Mouse (Mus musculus) T-helper 2 cell (primary cell): ENCODE measurements at regions not wholly inside any gene's neighbourhood (a gene's known extent, or its start where the extent isn't known, plus 50 kb on each side); places are given as distances from the start of the nearest gene placed in this dataset.

Source experiments
- in situ Hi-C: fragments of 300-600 bp; cut with MboI, MseI; formaldehyde crosslinking; loops from one replicate; pipeline ENCODE4 v1.15.1; 2025; ENCODE audit warnings: high pct_unique_total_duplicates

DNA sequence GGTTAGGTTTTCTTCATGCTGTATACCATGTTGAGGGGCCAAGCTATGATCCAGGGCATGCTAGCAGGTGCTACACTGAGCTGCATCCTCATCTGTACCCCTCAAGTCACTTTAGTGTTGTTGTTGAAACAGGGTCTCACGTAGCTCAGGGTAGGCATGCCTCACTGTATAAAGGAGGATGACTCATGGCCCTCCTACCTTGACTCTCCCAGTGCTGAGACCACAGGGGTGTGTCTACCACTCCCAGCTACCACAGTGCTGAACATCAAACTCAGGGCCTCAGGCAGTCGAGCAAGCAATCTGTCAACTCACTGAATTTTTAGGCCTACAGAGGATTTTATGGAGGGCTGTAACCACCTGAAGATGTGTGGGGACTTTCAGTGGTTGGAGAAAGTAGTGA, 258.5 kb downstream of the Ankrd50 start:
- in situ Hi-C loops: no loop called here

- in situ Hi-C loops: no loop called here
These were observed 262.8 kb downstream of the Ankrd50 start for GRCm38 (mm10) chr3:38221834-38222215.

DNA sequence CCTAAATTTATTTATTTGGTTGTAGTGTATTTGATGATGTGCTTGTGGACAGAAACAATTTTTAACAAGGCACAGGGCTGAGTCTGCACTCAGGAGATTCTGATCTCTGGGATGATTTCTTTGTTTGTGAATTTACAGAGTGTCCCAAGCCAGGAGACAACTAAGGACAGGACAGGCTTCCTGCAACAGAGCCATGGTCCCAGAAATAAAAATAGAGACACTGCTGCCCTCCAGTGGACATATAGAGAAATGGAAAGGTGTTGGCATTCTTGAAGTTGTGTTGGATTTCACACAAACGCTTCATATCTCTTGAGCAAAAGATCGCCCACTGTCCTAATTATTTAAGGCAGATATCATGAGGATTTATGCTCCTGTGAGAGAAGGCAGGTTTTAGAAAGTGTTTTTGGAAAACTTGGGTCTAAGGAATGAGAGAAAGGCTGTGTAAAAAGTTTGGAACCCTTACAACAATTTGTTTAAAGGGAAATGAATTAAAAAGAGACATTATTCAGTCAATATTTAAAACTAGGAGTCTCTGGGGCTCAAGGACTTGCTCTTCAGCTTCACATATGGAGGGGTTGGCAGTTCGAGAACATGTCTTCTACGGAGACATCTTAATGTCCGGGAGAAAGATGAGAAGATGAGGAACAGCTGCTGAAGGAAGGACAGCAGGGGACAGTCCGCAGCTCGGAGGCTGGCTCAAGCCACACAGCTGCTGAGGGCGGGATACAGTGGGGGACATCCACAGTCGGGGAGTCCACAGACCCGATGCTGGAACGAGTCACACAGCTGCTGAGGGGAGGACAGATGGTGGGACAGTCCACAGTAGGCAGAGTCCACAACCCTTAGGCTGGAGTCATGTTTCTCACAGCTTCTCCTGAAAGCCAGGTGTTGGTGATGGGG, 263.5 kb downstream of the Ankrd50 start:
- in situ Hi-C loops: no loop called here

- in situ Hi-C loops: loop anchor here (10.0 kb wide), 1 partner anchor 604 kb away; no protein-coding TSS in a partner anchor
These were observed 275.6 kb downstream of the Ankrd50 start for GRCm38 (mm10) chr3:38209081-38209480.

DNA sequence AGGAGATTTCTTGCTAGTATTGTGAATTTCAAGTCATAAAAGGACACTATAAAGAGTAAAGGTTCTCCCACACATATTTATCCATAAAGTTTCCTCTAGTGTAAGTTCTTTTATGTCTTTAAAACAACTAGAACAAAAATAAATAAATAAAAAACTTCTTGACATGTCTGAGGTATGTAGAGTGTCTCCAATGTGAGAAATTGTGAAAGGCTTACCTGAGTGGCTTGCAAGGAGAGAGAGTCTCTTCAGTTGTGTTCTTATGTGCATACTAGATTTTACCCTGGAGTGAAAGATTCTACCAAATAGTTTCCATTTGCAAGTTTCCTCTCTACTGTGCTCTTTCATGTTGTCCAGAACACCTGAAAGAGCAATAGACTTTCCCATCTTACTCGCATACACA, 276.8 kb downstream of the Ankrd50 start:
- in situ Hi-C loops: loop anchor here (10.0 kb wide), 1 partner anchor 603 kb away; no protein-coding TSS in a partner anchor

DNA sequence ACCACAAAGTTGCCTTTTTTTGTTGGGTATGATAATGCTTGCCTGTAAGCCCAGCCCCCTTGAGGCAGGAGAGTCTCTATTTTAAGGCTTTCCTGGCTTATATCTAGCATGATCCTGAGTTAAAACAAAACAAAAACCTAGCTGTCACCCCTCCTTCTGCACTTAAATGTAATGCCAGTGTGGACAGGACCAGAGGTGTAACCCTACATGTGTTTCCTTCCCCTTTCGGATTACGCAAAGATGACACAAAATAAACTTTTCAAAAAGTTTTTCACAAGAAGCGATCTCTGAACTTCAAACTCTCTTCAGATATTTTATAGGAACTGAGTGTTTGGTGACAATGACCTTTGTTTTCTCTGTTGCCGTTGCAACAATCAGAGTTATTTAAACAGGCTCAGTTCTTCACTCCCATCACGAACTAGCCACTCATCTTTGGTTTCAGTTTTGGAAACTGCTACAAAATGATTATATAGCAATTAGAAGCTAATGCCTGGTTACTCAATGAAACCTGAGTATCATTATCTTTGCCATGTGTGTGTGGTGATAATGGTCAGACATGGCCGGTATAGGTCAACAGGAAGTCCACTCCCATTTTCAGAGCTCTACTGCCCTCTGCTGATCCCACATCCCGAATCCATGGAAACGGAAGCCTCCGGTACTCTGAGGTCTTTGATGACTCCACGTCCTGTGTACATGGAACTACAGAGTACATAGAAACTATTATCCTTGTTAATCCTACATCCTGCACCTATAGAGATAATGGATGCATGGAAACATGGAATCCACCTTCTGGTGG, 282.6 kb downstream of the Ankrd50 start:
- in situ Hi-C loops: loop anchor here (10.0 kb wide), 1 partner anchor 597 kb away; no protein-coding TSS in a partner anchor

GRCm38 (mm10) chr3:38194001-38194400, 290.6 kb downstream of the Ankrd50 start:
- in situ Hi-C loops: no loop called here

DNA sequence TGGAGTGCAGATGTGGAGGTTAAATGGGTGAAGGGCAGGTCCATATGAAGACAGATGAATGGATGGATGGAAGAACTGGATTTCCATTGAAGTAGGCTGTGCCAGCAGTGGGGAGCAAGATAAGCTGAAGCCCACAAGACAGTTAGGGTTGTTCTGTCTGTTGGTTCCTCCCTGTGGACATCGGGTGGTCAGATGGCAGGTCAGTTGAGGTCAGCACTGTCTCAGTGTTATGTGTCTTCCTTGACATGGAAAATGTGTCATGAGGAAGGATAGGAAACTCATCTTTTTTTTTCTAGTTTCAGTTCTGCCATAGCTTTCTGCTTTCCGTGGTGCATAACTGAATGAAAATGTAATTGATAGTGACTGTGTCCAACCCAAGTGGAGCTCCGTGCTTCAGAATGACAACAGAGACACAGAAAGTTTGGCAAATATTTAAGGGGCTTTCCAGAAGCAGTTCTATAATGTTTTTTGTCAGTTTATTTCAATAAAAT, 297.2 kb downstream of the Ankrd50 start:
- in situ Hi-C loops: no loop called here

- in situ Hi-C loops: no loop called here
These were observed 298.1 kb downstream of the Ankrd50 start for GRCm38 (mm10) chr3:38186503-38186902.

- in situ Hi-C loops: no loop called here
These were observed 306.3 kb downstream of the Ankrd50 start for GRCm38 (mm10) chr3:38178295-38178694.

GRCm38 (mm10) chr3:38175946-38176345, 308.7 kb downstream of the Ankrd50 start:
- in situ Hi-C loops: no loop called here

DNA sequence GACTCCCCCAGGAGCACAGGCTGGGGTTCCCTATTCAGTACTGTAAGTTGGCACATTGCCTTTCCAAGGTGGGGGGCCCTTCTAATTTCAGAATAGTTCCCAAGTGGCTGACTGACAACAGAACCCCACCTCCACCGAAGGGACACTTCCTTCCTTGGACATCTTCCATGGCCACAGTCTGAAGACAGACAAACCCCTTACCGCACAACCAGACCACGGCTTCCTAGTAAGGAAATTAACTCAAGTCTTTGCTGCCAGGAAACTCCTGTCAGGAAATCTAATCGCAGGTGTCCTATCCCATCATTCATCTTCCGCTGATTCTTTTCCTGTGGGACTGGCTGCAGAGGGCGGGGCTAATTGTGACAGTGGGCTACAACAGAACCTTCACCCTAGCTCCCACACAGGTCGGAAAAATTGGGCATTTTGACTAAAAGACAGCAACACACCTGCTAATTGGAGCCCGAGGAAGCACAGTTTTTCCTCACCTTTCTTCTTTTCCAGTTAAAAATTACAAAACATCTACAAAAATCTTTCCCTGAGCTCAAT, 309.8 kb downstream of the Ankrd50 start:
- in situ Hi-C loops: no loop called here

GRCm38 (mm10) chr3:38152408-38152807, 332.2 kb downstream of the Ankrd50 start:
- in situ Hi-C loops: no loop called here

- in situ Hi-C loops: no loop called here
These were observed 332.8 kb downstream of the Ankrd50 start for GRCm38 (mm10) chr3:38151821-38152220.

DNA sequence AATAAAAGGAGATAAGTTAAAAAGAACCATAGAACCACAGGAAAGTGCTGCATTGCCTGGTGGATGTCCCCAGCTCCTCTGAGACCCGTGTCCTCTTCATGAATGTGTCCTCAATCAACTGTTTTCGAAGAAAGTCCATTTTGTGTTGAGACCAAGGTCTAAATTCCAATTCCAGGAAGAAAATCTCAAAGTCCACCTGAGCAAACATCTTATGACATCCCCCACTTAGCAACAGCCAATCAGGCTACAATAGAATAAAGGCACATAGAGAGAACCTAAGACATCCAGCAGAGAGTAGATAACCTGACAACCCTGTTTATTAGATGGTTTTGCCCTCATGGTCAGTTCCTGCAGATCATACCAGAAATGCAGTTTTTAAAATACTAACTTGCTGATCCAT, 338.0 kb downstream of the Ankrd50 start:
- in situ Hi-C loops: no loop called here

- in situ Hi-C loops: no loop called here
These were observed 339.2 kb downstream of the Ankrd50 start for GRCm38 (mm10) chr3:38145444-38145843.

DNA sequence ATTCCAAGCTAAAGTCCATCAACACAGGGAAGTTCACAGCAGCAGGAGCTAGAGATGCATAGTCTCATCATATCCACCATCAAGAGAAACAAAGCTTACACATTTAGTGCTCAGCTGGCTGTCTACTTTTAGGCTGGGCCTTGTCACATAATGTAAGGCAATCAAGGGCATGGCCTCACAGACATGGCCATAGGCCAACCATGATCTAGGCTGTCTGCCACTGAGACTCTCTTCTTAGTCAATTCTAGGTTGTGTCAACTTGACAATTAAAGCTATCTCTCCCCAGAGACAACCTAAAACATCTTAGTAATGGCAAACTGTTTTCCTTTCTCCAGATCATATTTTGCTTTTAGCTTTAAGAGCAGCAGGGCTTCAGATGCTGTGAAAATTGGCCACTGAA, 340.0 kb downstream of the Ankrd50 start:
- in situ Hi-C loops: no loop called here

GRCm38 (mm10) chr3:38143147-38143883, 341.3 kb downstream of the Ankrd50 start:
- in situ Hi-C loops: no loop called here

DNA sequence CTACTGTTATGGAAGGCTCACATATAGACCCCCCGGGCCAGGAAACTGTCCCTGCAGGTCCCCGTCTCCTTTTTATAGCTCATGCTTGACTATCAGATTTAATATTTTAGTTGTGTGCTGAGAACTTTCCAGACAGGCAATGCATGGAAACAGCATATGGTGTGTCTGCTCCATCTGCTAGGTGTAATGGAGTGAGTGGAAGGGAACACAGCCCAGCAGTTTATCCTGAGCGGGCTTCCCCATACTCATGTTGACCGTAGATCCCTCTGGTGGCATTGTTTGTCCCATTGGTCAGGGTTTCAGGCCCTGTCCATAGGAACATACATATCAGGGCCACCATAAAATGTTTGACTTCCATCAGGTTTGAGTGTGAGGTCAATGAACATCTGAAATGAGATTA, 345.3 kb downstream of the Ankrd50 start:
- in situ Hi-C loops: no loop called here

- in situ Hi-C loops: no loop called here
These were observed 346.6 kb downstream of the Ankrd50 start for GRCm38 (mm10) chr3:38138014-38138413.

- in situ Hi-C loops: no loop called here
These were observed 348.8 kb downstream of the Ankrd50 start for GRCm38 (mm10) chr3:38135808-38136214.
